In genomic region chr10:42952046-42952420, GRCm38 (mm10) we compare ENCODE assay signal across 16 mouse cellular contexts.
A peak's percentile ranks its signal among the peaks of the same experiment; 100 is the strongest.
DNase-seq lines count a peak whose midpoint lies in the region; ATAC-seq lines count a peak whose summit lies in the region.
"Had no signal": no experiment of that assay in that cellular context is flagged by ENCODE, and none has a peak within 500 bp of the region (broad histone marks: within the 10 kb centered on the region; RNA-seq: fewer than 3 reads in every experiment).

No protein-coding gene starts in this region.

- peaks cover 14% of the 10 kb centered on the region for H3K4me1 ChIP-seq in kidney, embryonic 14.5 days (ENCODE audit: control insufficient read depth, insufficient read depth, low read length)
- 0 out of 2 replicates have a peak, but pooled peaks cover 4% of the 10 kb centered on the region for H3K4me1 ChIP-seq in liver, embryonic 12.5 days

- H3K4me2 ChIP-seq in kidney, embryonic 14.5 days (replicated peaks; ENCODE audit: low read depth, low read length) = no peak overlapping the region
- no peak overlapping the region for H3K4me2 ChIP-seq in liver, embryonic 12.5 days
- H3K4me2 ChIP-seq: embryonic facial prominence, embryonic 15.5 days; lung, embryonic 14.5 days; midbrain, embryonic 15.5 days had no signal

- H3K4me3 ChIP-seq in kidney, embryonic 14.5 days (ENCODE audit: low read length) = no peak overlapping the region
- H3K4me3 ChIP-seq in liver, embryonic 12.5 days = no peak overlapping the region
- H3K4me3 ChIP-seq: embryonic facial prominence, embryonic 15.5 days; midbrain, embryonic 15.5 days had no signal

- 0 out of 2 replicates have a peak, but pooled peaks cover 4% of the 10 kb centered on the region for H3K27me3 ChIP-seq in kidney, embryonic 14.5 days (ENCODE audit: control insufficient read depth, insufficient read depth, low read length)
- H3K27me3 ChIP-seq in liver, embryonic 12.5 days (replicated peaks) = peaks cover 76% of the 10 kb centered on the region
- H3K27me3 ChIP-seq: midbrain, embryonic 15.5 days had no signal

- H3K27ac ChIP-seq in kidney, embryonic 14.5 days (ENCODE audit: low read depth, low read length) = no peak overlapping the region
- no peak overlapping the region for H3K27ac ChIP-seq in liver, embryonic 12.5 days
- H3K27ac ChIP-seq: embryonic facial prominence, embryonic 15.5 days; midbrain, embryonic 15.5 days had no signal

- H3K9ac ChIP-seq in kidney, embryonic 14.5 days (ENCODE audit: low read depth, low read length) = no peak overlapping the region
- no peak overlapping the region for H3K9ac ChIP-seq in liver, embryonic 12.5 days
- H3K9ac ChIP-seq: embryonic facial prominence, embryonic 15.5 days; lung, embryonic 14.5 days; midbrain, embryonic 15.5 days had no signal

- ATAC-seq in kidney, embryonic 14.5 days (ENCODE audit: low FRiP score, low TSS enrichment) = no peak
- ATAC-seq in liver, embryonic 12.5 days = no peak
- ATAC-seq: forebrain, embryonic 16.5 days had no signal

- WGBS in kidney, embryonic 14.5 days = 22% methylated on average over 9 of the region's 9 CpGs
- 15% methylated on average over 9 of the region's 9 CpGs for WGBS in liver, embryonic 12.5 days (ENCODE audit: insufficient replicate concordance)

- no peaks in the 10 kb centered on the region for H3K9me3 ChIP-seq in kidney, embryonic 14.5 days (ENCODE audit: control insufficient read depth, low read length)
- H3K9me3 ChIP-seq in liver, embryonic 12.5 days (replicated peaks) = no peaks in the 10 kb centered on the region
- H3K9me3 ChIP-seq: embryonic facial prominence, embryonic 15.5 days; midbrain, embryonic 15.5 days had no signal

- DNase-seq in kidney, adult 18-20 months = peak; percentile 34
- DNase-seq in adrenal gland, adult 2 months = peak; percentile 82
- DNase-seq in embryo, embryonic 10 days (ENCODE audit: low spot score) = peak; percentile 48
- DNase-seq in kidney, postnatal 10 days = peak; percentile 77
- DNase-seq in frontal cortex, postnatal 10 days (ENCODE audit: low spot score in 2 of 2) = no peak
- no peak for DNase-seq in cerebellum, postnatal 14 days
- DNase-seq: cerebellum, adult 9-10 months; gastrocnemius, postnatal 25 days; heart, postnatal 36 days; lung, embryonic 14.5 days; spleen, adult 18-20 months had no signal

- H3K36me3 ChIP-seq in kidney, embryonic 14.5 days (ENCODE audit: control insufficient read depth, insufficient read depth, low read length) = no peaks in the 10 kb centered on the region
- no peaks in the 10 kb centered on the region for H3K36me3 ChIP-seq in liver, embryonic 12.5 days
- H3K36me3 ChIP-seq: embryonic facial prominence, embryonic 15.5 days had no signal

Comparison
In these comparisons a context has a peak if more than half of its experiments do, and no peak if none do; other contexts are left out.
1. DNase-seq: peak in kidney, adult 18-20 months (single experiment), adrenal gland, adult 2 months (single experiment), embryo, embryonic 10 days (single experiment) and kidney, postnatal 10 days (single experiment); none in frontal cortex, postnatal 10 days (0 of 2) and cerebellum, postnatal 14 days (0 of 2).